Mouse (Mus musculus): Measurements from ENCODE around the gene Itgb7. TPM values are rescaled to one million over a fixed set of nuclear protein-coding genes. Genes with fewer than 3 reads are reported as not detected.

Gene Itgb7
- 5.8 and 6.8 TPM in 2 replicates for polyA plus RNA-seq (2015; fragmentation: Nextera tagmentation; extraction: Ambion mirVana)

DNA sequence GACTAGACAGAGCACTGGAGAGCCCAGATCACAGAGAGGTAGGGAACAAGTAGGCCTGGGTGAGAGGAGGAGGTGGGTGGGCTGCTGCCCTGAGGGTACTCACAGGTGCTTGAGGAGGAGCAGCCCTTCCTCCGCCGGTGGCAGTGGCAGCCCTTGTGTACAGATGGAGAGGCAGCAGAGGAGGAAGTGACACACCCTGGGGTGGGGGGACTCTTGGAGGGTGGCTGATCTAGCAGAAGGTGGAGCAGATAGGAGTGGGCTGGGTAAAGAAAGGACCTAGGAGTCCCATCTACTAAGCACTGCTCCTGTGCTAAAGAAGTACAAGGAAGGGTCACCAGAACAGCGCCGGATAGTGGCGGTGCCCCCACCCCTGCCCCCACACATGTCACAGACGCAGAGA, at the start of gene Itgb7:
Gene Itgb7 (minus strand): TSS at position 197 of the 400 bp plus-strand sequence.
- Histone ChIP-seq H3K36me3 (peaks cover 30% of the 10 kb centered on the region), H3K4me3 (replicated peaks) (no peak within 1 kb of the TSS), H3K4me2 (replicated peaks) (no peak within 1 kb of the TSS), H3K4me1 (peaks cover 32% of the 10 kb centered on the region), H3K27me3 (no peaks in the 10 kb centered on the region), H3K9me3 (replicated peaks) (no peaks in the 10 kb centered on the region), H3K27ac (replicated peaks) (peak within 1 kb of the TSS; percentile 51), H3K9ac (no peak within 1 kb of the TSS)
- ATAC-seq (ENCODE audit: insufficient number of reproducible peaks, low FRiP score, low TSS enrichment, low read depth): no peak
- 39% methylated on average over 6 of the region's 6 CpGs for WGBS

DNA sequence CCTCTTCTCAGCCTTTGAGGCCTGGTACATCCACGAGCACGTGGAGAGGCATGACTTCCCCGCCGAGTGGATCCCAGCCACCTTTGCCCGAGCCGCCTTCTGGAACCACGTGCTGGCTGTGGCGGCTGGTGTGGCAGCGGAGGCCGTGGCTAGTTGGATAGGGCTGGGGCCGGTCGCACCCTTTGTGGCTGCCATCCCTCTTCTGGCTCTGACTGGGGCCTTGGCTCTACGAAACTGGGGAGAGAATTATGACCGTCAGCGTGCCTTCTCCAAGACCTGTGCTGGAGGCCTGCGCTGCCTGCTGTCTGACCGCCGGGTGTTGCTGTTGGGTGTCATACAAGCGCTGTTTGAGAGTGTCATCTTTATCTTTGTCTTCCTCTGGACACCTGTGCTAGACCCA, 48.9 kb upstream of the Itgb7 start:
- ATAC-seq (ENCODE audit: insufficient number of reproducible peaks, low FRiP score, low TSS enrichment, low read depth): no peak
- H3K36me3 ChIP-seq: peaks cover 22% of the 10 kb centered on the region
- peak overlapping the region; percentile 87 for H3K4me2 ChIP-seq (replicated peaks)
- H3K27ac ChIP-seq (replicated peaks): peak overlapping the region; percentile 95
- H3K27me3 ChIP-seq: no peaks in the 10 kb centered on the region
- H3K9ac ChIP-seq: 0 out of 2 replicates have a peak overlapping the region, but pooled peaks have one; percentile 85
- H3K9me3 ChIP-seq (replicated peaks): no peaks in the 10 kb centered on the region
- WGBS: 93% methylated on average over 19 of the region's 19 CpGs
- H3K4me1 ChIP-seq: peaks cover 26% of the 10 kb centered on the region
- H3K4me3 ChIP-seq (replicated peaks): peak overlapping the region; percentile 94

GRCm38 (mm10) chr15:102279783-102280520, 48.2 kb upstream of the Itgb7 start:
- no peaks in the 10 kb centered on the region for H3K9me3 ChIP-seq (replicated peaks)
- H3K4me3 ChIP-seq (replicated peaks): peak overlapping the region; percentile 94
- no peaks in the 10 kb centered on the region for H3K27me3 ChIP-seq
- peak overlapping the region; percentile 87 for H3K4me2 ChIP-seq (replicated peaks)
- H3K36me3 ChIP-seq: peaks cover 22% of the 10 kb centered on the region
- WGBS: 28% methylated on average over 13 of the region's 13 CpGs
- peaks cover 26% of the 10 kb centered on the region for H3K4me1 ChIP-seq
- ATAC-seq (ENCODE audit: insufficient number of reproducible peaks, low FRiP score, low TSS enrichment, low read depth): peak; percentile 43
- H3K9ac ChIP-seq: peak overlapping the region; percentile 85
- H3K27ac ChIP-seq (replicated peaks): peak overlapping the region; percentile 95

DNA sequence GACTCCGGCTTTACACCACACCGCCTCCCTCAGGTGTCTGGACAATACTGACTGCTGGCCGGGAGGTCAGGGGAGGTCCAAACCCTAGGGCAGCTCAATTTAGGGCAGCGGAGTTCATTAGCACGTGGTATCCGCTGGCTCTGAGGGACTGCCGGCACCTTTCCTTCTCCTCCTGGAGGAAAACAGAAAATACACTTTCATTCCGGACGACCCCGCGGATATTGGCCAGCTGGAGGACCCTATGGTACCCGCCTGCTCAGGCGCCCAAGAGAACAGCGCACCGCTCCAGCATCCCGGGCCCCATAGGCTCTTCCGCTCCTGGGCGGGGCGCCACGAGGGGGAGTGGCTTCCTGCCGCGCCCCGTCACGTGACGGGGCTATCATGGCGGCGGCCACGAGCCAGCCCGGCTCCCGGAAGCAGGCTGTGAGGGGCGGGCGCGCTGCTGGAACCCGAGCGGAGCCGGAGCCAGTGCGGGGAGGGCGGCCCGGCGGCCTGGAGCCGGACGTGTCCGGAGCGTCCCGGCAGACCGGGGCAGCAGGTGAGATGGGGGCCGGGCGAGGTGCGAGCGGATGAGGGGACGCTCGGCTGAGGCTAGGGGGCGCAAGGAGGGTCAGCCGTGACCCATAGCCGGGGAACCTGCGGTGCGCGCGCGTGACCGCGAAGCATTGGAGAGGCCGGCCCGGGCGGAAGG, 47.5 kb upstream of the Itgb7 start, which contains the start of gene Mfsd5:
Gene Mfsd5 (plus strand): TSS at position 363 of the 691 bp plus-strand sequence.
- peak within 1 kb of the TSS; percentile 95 for H3K27ac ChIP-seq (replicated peaks)
- no peaks in the 10 kb centered on the region for H3K27me3 ChIP-seq
- H3K4me2 ChIP-seq (replicated peaks): peak within 1 kb of the TSS; percentile 87
- under 1% methylated on average over 65 of the region's 65 CpGs for WGBS
- no peaks in the 10 kb centered on the region for H3K9me3 ChIP-seq (replicated peaks)
- peak; percentile 94 for ATAC-seq (ENCODE audit: insufficient number of reproducible peaks, low FRiP score, low TSS enrichment, low read depth)
- H3K4me3 ChIP-seq (replicated peaks): peak within 1 kb of the TSS; percentile 94
- peaks cover 19% of the 10 kb centered on the region for H3K36me3 ChIP-seq
- H3K4me1 ChIP-seq: peaks cover 26% of the 10 kb centered on the region
- H3K9ac ChIP-seq: peak within 1 kb of the TSS; percentile 85

- WGBS: 34% methylated on average over 7 of the region's 7 CpGs
- H3K4me3 ChIP-seq (replicated peaks): peak overlapping the region; percentile 94
These were observed 47.0 kb upstream of the Itgb7 start for GRCm38 (mm10) chr15:102278726-102279091.

GRCm38 (mm10) chr15:102273982-102274716, 42.4 kb upstream of the Itgb7 start:
- 74% methylated on average over 6 of the region's 6 CpGs for WGBS

More at GRCm38 (mm10) chr15:102278726-102279091, 47.0 kb upstream of the Itgb7 start:
- peak overlapping the region; percentile 53 for H3K9ac ChIP-seq
- peaks cover 26% of the 10 kb centered on the region for H3K4me1 ChIP-seq
- no peaks in the 10 kb centered on the region for H3K27me3 ChIP-seq
- peaks cover 19% of the 10 kb centered on the region for H3K36me3 ChIP-seq
- no peak for ATAC-seq (ENCODE audit: insufficient number of reproducible peaks, low FRiP score, low TSS enrichment, low read depth)
- H3K9me3 ChIP-seq (replicated peaks): no peaks in the 10 kb centered on the region
- peak overlapping the region; percentile 95 for H3K27ac ChIP-seq (replicated peaks)
- H3K4me2 ChIP-seq (replicated peaks): peak overlapping the region; percentile 87

GRCm38 (mm10) chr15:102271441-102271840, 39.7 kb upstream of the Itgb7 start:
- Histone ChIP-seq H3K4me2 (replicated peaks) (peak overlapping the region; percentile 58), H3K36me3 (no peaks in the 10 kb centered on the region), H3K4me1 (peaks cover 15% of the 10 kb centered on the region), H3K4me3 (replicated peaks) (peak overlapping the region; percentile 34), H3K9ac (no peak overlapping the region), H3K9me3 (replicated peaks) (no peaks in the 10 kb centered on the region), H3K27ac (replicated peaks) (no peak overlapping the region), H3K27me3 (no peaks in the 10 kb centered on the region)
- ATAC-seq (ENCODE audit: insufficient number of reproducible peaks, low FRiP score, low TSS enrichment, low read depth): no peak
- WGBS: 25% methylated on average over 3 of the region's 3 CpGs

More at GRCm38 (mm10) chr15:102273982-102274716, 42.4 kb upstream of the Itgb7 start:
- Histone ChIP-seq H3K4me3 (replicated peaks) (no peak overlapping the region), H3K4me2 (replicated peaks) (no peak overlapping the region), H3K9ac (no peak overlapping the region), H3K36me3 (no peaks in the 10 kb centered on the region), H3K27me3 (no peaks in the 10 kb centered on the region), H3K4me1 (peaks cover 21% of the 10 kb centered on the region), H3K27ac (replicated peaks) (0 out of 2 replicates have a peak overlapping the region, but pooled peaks have one; percentile 22), H3K9me3 (replicated peaks) (no peaks in the 10 kb centered on the region)
- ATAC-seq (ENCODE audit: insufficient number of reproducible peaks, low FRiP score, low TSS enrichment, low read depth): no peak

DNA sequence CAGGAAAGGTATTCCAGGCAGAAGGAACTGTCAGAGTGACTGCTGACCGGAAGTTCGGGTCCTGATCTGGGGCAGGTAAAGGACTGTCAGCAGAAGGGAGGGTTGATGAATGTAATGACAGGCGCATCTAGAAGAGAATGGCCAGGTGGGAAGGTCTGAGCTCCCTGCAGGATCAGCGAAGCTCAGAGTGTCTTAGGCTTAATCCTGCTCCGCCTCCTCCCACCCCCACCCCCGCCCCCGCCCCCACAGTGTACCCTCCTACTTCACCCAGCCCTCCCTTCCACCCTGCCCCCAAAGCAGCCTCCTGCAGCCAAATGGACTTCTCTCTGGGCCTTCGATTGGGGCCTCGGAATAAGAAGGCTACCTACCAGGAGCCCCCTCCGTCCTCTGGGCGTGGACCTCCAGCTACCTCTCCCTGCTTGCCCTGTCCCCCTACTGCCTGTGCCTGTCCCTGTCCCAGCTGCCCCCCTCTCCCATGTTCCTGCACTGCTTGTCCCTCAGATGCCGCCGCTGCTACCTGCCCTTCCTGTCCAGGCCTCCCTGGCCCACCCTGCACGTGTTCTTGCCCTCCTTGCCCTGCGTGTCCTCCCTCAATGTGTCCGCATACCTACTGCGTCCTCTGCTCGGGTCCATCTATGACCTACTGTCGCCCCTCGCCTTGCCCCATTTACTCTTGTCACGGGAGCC, 38.7 kb upstream of the Itgb7 start, which contains the start of gene Gm9918:
Gene Gm9918 (plus strand): TSS at position 290 of the 687 bp plus-strand sequence.
- Histone ChIP-seq H3K27me3 (no peaks in the 10 kb centered on the region), H3K36me3 (no peaks in the 10 kb centered on the region), H3K4me3 (replicated peaks) (peak within 1 kb of the TSS; percentile 34), H3K9me3 (replicated peaks) (no peaks in the 10 kb centered on the region), H3K9ac (no peak within 1 kb of the TSS), H3K4me2 (replicated peaks) (peak within 1 kb of the TSS; percentile 58), H3K4me1 (peaks cover 15% of the 10 kb centered on the region), H3K27ac (replicated peaks) (peak within 1 kb of the TSS; percentile 34; the same call in 1 of the 2 replicates)
- 9% methylated on average over 18 of the region's 21 CpGs for WGBS
- peak; percentile 58; the same call in 1 of the 2 replicates for ATAC-seq (ENCODE audit: insufficient number of reproducible peaks, low FRiP score, low TSS enrichment, low read depth)

DNA sequence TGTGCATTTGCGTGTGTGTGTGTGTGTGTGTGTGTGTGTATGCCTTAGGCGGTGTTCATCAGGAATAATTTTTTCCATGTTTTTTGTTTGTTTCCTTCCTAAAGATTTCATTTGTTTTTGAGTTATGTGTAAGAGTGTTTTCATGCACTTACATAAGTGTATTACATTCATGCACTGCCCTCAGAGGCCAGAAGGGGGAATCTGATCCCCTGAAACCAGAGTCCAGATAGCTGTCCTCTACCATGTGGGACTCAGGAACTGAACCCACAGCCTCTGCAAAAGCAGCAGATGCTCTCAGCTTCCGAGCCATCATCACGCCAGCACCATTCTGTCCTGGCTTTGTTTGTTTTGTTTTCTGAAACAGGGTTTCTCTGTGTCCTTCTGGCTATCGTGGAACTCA, 33.8 kb upstream of the Itgb7 start:
- Histone ChIP-seq H3K9ac (no peak overlapping the region), H3K9me3 (replicated peaks) (no peaks in the 10 kb centered on the region), H3K4me1 (peaks cover 29% of the 10 kb centered on the region), H3K4me3 (replicated peaks) (no peak overlapping the region), H3K27me3 (no peaks in the 10 kb centered on the region), H3K4me2 (replicated peaks) (no peak overlapping the region), H3K27ac (replicated peaks) (no peak overlapping the region), H3K36me3 (no peaks in the 10 kb centered on the region)
- 86% methylated on average over 5 of the region's 5 CpGs for WGBS
- ATAC-seq (ENCODE audit: insufficient number of reproducible peaks, low FRiP score, low TSS enrichment, low read depth): no peak

DNA sequence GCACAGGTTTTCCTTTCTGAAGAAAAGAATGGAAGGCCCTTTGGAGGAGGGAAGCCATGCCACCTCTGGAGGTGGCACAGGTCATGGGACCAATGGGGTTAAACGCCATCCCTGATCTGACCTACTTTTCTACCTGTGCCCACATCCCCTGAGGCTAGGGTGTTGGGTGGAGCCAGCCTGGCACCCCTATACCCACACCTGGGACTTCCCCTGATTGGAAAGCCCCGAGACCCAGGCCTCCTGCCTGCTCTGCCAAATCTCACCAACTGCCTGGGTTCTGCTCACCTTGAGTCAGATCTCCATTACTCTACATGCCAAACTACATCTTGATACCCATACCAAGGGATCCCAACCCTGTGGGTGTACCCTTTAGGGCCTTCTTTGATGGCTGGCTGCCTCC, 31.3 kb upstream of the Itgb7 start:
- WGBS: 78% methylated on average over 2 of the region's 2 CpGs
- no peak overlapping the region for H3K4me2 ChIP-seq (replicated peaks)
- no peak overlapping the region for H3K9ac ChIP-seq
- H3K27ac ChIP-seq (replicated peaks): peak overlapping the region; percentile 90
- ATAC-seq (ENCODE audit: insufficient number of reproducible peaks, low FRiP score, low TSS enrichment, low read depth): no peak
- H3K4me3 ChIP-seq (replicated peaks): no peak overlapping the region
- H3K9me3 ChIP-seq (replicated peaks): no peaks in the 10 kb centered on the region
- peaks cover 44% of the 10 kb centered on the region for H3K4me1 ChIP-seq
- no peaks in the 10 kb centered on the region for H3K27me3 ChIP-seq
- H3K36me3 ChIP-seq: no peaks in the 10 kb centered on the region
